In genomic region chr2:105666331-105666730, GRCm38 (mm10) we compare ENCODE assay signal across 23 mouse cellular contexts. TPM values are rescaled to one million over a fixed set of nuclear protein-coding genes. Genes with fewer than 3 reads are reported as not detected.
DNase-seq lines count a peak whose midpoint lies in the region; ATAC-seq lines count a peak whose summit lies in the region.
"Had no signal": no experiment of that assay in that cellular context is flagged by ENCODE, and none has a peak within 500 bp of the region (broad histone marks: within the 10 kb centered on the region; RNA-seq: fewer than 3 reads in every experiment).

No protein-coding gene starts in this region.

- no peak for ATAC-seq in forebrain, embryonic 14.5 days
- ATAC-seq in midbrain, embryonic 11.5 days (ENCODE audit: low FRiP score), result no peak
- no peak for ATAC-seq in midbrain, embryonic 16.5 days
- peak; percentile 31; the same call in 1 of the 2 replicates for ATAC-seq in embryonic facial prominence, embryonic 12.5 days (ENCODE audit: insufficient number of reproducible peaks, insufficient read depth, low FRiP score, low TSS enrichment)
- ATAC-seq in neural tube, embryonic 12.5 days (ENCODE audit: low FRiP score, low read depth), result no peak

- peak overlapping the region; percentile 88; the same call in 1 of the 2 replicates for H3K4me3 ChIP-seq in forebrain, embryonic 10.5 days
- no peak overlapping the region for H3K4me3 ChIP-seq in forebrain, embryonic 14.5 days (ENCODE audit: low read depth, low read length)
- H3K4me3 ChIP-seq in midbrain, embryonic 11.5 days (ENCODE audit: low read depth, low read length), result no peak overlapping the region
- H3K4me3 ChIP-seq in midbrain, embryonic 16.5 days (ENCODE audit: low read depth, low read length), result no peak overlapping the region
- 0 out of 2 replicates have a peak overlapping the region, but pooled peaks have one; percentile 1 for H3K4me3 ChIP-seq in embryonic facial prominence, embryonic 12.5 days
- no peak overlapping the region for H3K4me3 ChIP-seq in neural tube, embryonic 12.5 days
- H3K4me3 ChIP-seq: erythroblast, embryonic 14.5 days; heart, embryonic 15.5 days; hindbrain, embryonic 15.5 days; layer of hippocampus, adult 2 months; limb, embryonic 15.5 days had no signal

- no peaks in the 10 kb centered on the region for H3K36me3 ChIP-seq in forebrain, embryonic 10.5 days (replicated peaks)
- no peaks in the 10 kb centered on the region for H3K36me3 ChIP-seq in forebrain, embryonic 14.5 days (ENCODE audit: control insufficient read depth, insufficient read depth, low read length)
- no peaks in the 10 kb centered on the region for H3K36me3 ChIP-seq in midbrain, embryonic 11.5 days (ENCODE audit: control insufficient read depth, insufficient read depth, low read length)
- no peaks in the 10 kb centered on the region for H3K36me3 ChIP-seq in midbrain, embryonic 16.5 days (ENCODE audit: control insufficient read depth, insufficient read depth, low read length)
- H3K36me3 ChIP-seq in embryonic facial prominence, embryonic 12.5 days, result no peaks in the 10 kb centered on the region
- no peaks in the 10 kb centered on the region for H3K36me3 ChIP-seq in neural tube, embryonic 12.5 days
- H3K36me3 ChIP-seq: G1E; heart, embryonic 15.5 days; hindbrain, embryonic 15.5 days; limb, embryonic 15.5 days had no signal

- H3K4me1 ChIP-seq in forebrain, embryonic 10.5 days, result peaks cover 88% of the 10 kb centered on the region
- peaks cover 25% of the 10 kb centered on the region for H3K4me1 ChIP-seq in forebrain, embryonic 14.5 days (ENCODE audit: control insufficient read depth, insufficient read depth, low read length)
- peaks cover 8% of the 10 kb centered on the region for H3K4me1 ChIP-seq in midbrain, embryonic 11.5 days (ENCODE audit: control insufficient read depth, insufficient read depth, low read length)
- H3K4me1 ChIP-seq in midbrain, embryonic 16.5 days (ENCODE audit: control insufficient read depth, insufficient read depth, low read length), result no peaks in the 10 kb centered on the region
- H3K4me1 ChIP-seq in embryonic facial prominence, embryonic 12.5 days, result 0 out of 2 replicates have a peak, but pooled peaks cover 3% of the 10 kb centered on the region
- H3K4me1 ChIP-seq in neural tube, embryonic 12.5 days, result peaks cover 26% of the 10 kb centered on the region

- H3K9ac ChIP-seq in forebrain, embryonic 14.5 days (ENCODE audit: low read length), result no peak overlapping the region
- no peak overlapping the region for H3K9ac ChIP-seq in midbrain, embryonic 11.5 days (ENCODE audit: low read length)
- H3K9ac ChIP-seq in midbrain, embryonic 16.5 days (ENCODE audit: low read depth, low read length), result no peak overlapping the region
- H3K9ac ChIP-seq in embryonic facial prominence, embryonic 12.5 days, result no peak overlapping the region
- no peak overlapping the region; the same call in 1 of the 2 replicates for H3K9ac ChIP-seq in neural tube, embryonic 12.5 days
- H3K9ac ChIP-seq: heart, embryonic 15.5 days; hindbrain, embryonic 15.5 days; limb, embryonic 15.5 days had no signal

- no peak for DNase-seq in forebrain, embryonic 10.5 days (ENCODE audit: extremely low spot score, low spot score)
- no peak for DNase-seq in forebrain, embryonic 14.5 days (ENCODE audit: low spot score)
- DNase-seq in midbrain, embryonic 11.5 days (ENCODE audit: low spot score, missing footprints), result peak; percentile 90
- DNase-seq in layer of hippocampus, adult 8-10 months (ENCODE audit: low spot score in 2 of 2), result no peak
- no peak for DNase-seq in gastrocnemius, adult 8-10 months (ENCODE audit: low spot score in 2 of 2)
- DNase-seq: adrenal gland, adult 2 months; B cell, adult 2 months; heart, adult 11 months; kidney, adult 9 months; lung, adult 2 months; lung, postnatal 4 days; right cerebral cortex, postnatal 14 days; thymus, adult 18-20 months had no signal

- peaks cover 100% of the 10 kb centered on the region for H3K27me3 ChIP-seq in forebrain, embryonic 10.5 days (ENCODE audit: poor library complexity, severe bottlenecking)
- peaks cover 55% of the 10 kb centered on the region for H3K27me3 ChIP-seq in forebrain, embryonic 14.5 days (replicated peaks; ENCODE audit: control insufficient read depth, insufficient read depth, low read length)
- peaks cover 99% of the 10 kb centered on the region for H3K27me3 ChIP-seq in midbrain, embryonic 11.5 days (ENCODE audit: control insufficient read depth, insufficient read depth, low read length)
- peaks cover 70% of the 10 kb centered on the region for H3K27me3 ChIP-seq in midbrain, embryonic 16.5 days (ENCODE audit: control insufficient read depth, insufficient read depth, low read depth, low read length)
- H3K27me3 ChIP-seq in embryonic facial prominence, embryonic 12.5 days, result peaks cover 90% of the 10 kb centered on the region
- H3K27me3 ChIP-seq in neural tube, embryonic 12.5 days (replicated peaks), result peaks cover 99% of the 10 kb centered on the region

- H3K9me3 ChIP-seq in forebrain, embryonic 10.5 days, result no peaks in the 10 kb centered on the region
- H3K9me3 ChIP-seq in forebrain, embryonic 14.5 days (replicated peaks; ENCODE audit: control insufficient read depth, low read length), result no peaks in the 10 kb centered on the region
- H3K9me3 ChIP-seq in midbrain, embryonic 11.5 days (ENCODE audit: control insufficient read depth, low read length), result no peaks in the 10 kb centered on the region
- H3K9me3 ChIP-seq in midbrain, embryonic 16.5 days (replicated peaks; ENCODE audit: control insufficient read depth, low read length, poor library complexity, severe bottlenecking), result no peaks in the 10 kb centered on the region
- no peaks in the 10 kb centered on the region for H3K9me3 ChIP-seq in embryonic facial prominence, embryonic 12.5 days
- no peaks in the 10 kb centered on the region for H3K9me3 ChIP-seq in neural tube, embryonic 12.5 days
- H3K9me3 ChIP-seq: G1E; heart, embryonic 15.5 days; hindbrain, embryonic 15.5 days; limb, embryonic 15.5 days had no signal

- peak overlapping the region; percentile 11; the same call in 1 of the 2 replicates for H3K27ac ChIP-seq in forebrain, embryonic 10.5 days
- H3K27ac ChIP-seq in forebrain, embryonic 14.5 days (ENCODE audit: low read depth, low read length), result no peak overlapping the region
- no peak overlapping the region for H3K27ac ChIP-seq in midbrain, embryonic 11.5 days (ENCODE audit: low read depth, low read length)
- H3K27ac ChIP-seq in midbrain, embryonic 16.5 days (ENCODE audit: low read length), result no peak overlapping the region
- no peak overlapping the region for H3K27ac ChIP-seq in embryonic facial prominence, embryonic 12.5 days
- H3K27ac ChIP-seq in neural tube, embryonic 12.5 days, result no peak overlapping the region
- H3K27ac ChIP-seq: heart, embryonic 15.5 days; hindbrain, embryonic 15.5 days; layer of hippocampus, adult 2 months; limb, embryonic 15.5 days had no signal

- H3K4me2 ChIP-seq in forebrain, embryonic 14.5 days (ENCODE audit: low read length), result no peak overlapping the region
- H3K4me2 ChIP-seq in midbrain, embryonic 11.5 days, result no peak overlapping the region
- H3K4me2 ChIP-seq in midbrain, embryonic 16.5 days (ENCODE audit: low read length), result no peak overlapping the region
- no peak overlapping the region for H3K4me2 ChIP-seq in embryonic facial prominence, embryonic 12.5 days (replicated peaks)
- H3K4me2 ChIP-seq in neural tube, embryonic 12.5 days (replicated peaks), result peak overlapping the region; percentile 37; the same call in 1 of the 2 replicates
- H3K4me2 ChIP-seq: heart, embryonic 15.5 days; limb, embryonic 15.5 days had no signal

- 6% methylated on average over 6 of the region's 6 CpGs for WGBS in forebrain, embryonic 10.5 days
- 34% methylated on average over 6 of the region's 6 CpGs for WGBS in forebrain, embryonic 14.5 days
- WGBS in midbrain, embryonic 11.5 days, result 2% methylated on average over 6 of the region's 6 CpGs
- 15% methylated on average over 6 of the region's 6 CpGs for WGBS in midbrain, embryonic 16.5 days
- 6% methylated on average over 6 of the region's 6 CpGs for WGBS in embryonic facial prominence, embryonic 12.5 days
- WGBS in neural tube, embryonic 12.5 days, result 13% methylated on average over 6 of the region's 6 CpGs

RNA-seq across cellular contexts. Expression of gene Pax6, which starts 2.4 kb away (rescaled TPM):
- 76.8 and 79.6 TPM in 2 replicates for polyA plus RNA-seq in forebrain, embryonic 10.5 days (2016; fragmentation: Nextera tagmentation; extraction: Ambion mirVana)
- polyA plus RNA-seq in forebrain, embryonic 14.5 days (2014; fragmentation: Nextera tagmentation; extraction: Ambion mirVana), result 44.5 and 51.8 TPM in 2 replicates
- polyA plus RNA-seq in midbrain, embryonic 11.5 days (2014; fragmentation: Nextera tagmentation; extraction: Ambion mirVana), result 45.5 and 45.7 TPM in 2 replicates
- 17.4 and 25.7 TPM in 2 replicates for polyA plus RNA-seq in midbrain, embryonic 16.5 days (2015; fragmentation: Nextera tagmentation; extraction: Ambion mirVana)
- 13.7 and 20.8 TPM in 2 replicates for polyA plus RNA-seq in embryonic facial prominence, embryonic 12.5 days (2016; fragmentation: Nextera tagmentation; extraction: Ambion mirVana)
- 23.8 and 25.7 TPM in 2 replicates for polyA plus RNA-seq in neural tube, embryonic 12.5 days (2016; fragmentation: Nextera tagmentation; extraction: Ambion mirVana)
- 10 to 100 TPM; 12.5 to 17.6 (median 12.8) TPM for total RNA-seq in layer of hippocampus, adult 8-10 months (2022)
- total RNA-seq in gastrocnemius, adult 8-10 months (2022), result not detected
- total RNA-seq: adrenal gland, adult 2 months; common myeloid progenitor, adult 5-6 weeks had no signal
- polyA plus RNA-seq: adrenal gland, adult 2 months; lung, adult 2 months had no signal

Comparison
In these comparisons a context has a peak if more than half of its experiments do, and no peak if none do; other contexts are left out.
1. H3K4me3 ChIP-seq: peak in forebrain, embryonic 10.5 days (single experiment) and embryonic facial prominence, embryonic 12.5 days (single experiment); none in forebrain, embryonic 14.5 days (single experiment), midbrain, embryonic 11.5 days (single experiment), midbrain, embryonic 16.5 days (single experiment) and neural tube, embryonic 12.5 days (single experiment).